Mouse (Mus musculus) heart, embryonic 10.5 days (tissue): ENCODE results near the gene Gm11938. TPM values are rescaled to one million over a fixed set of nuclear protein-coding genes. Genes with fewer than 3 reads are reported as not detected.

Source experiments
- DNase-seq: peaks from one replicate; pipeline ENCODE4 v3.0.0-alpha.2; 2017; ENCODE audit warnings: low spot score
- H3K27ac ChIP-seq: fragments of 300-500 bp; sonication (generic); 2 replicates; pipeline ENCODE4 v1.5.1; 2016; ENCODE audit warnings: mild to moderate bottlenecking
- H3K27me3 ChIP-seq: fragments of 300-500 bp; sonication (generic); 2 replicates; pipeline ENCODE4 v1.6.1; 2016; ENCODE audit warnings: mild to moderate bottlenecking; ENCODE audit not compliant: poor library complexity, insufficient read depth, severe bottlenecking
- H3K36me3 ChIP-seq: fragments of 300-500 bp; sonication (generic); 2 replicates; pipeline ENCODE4 v1.6.1; 2016; ENCODE audit warnings: mild to moderate bottlenecking, moderate library complexity
- H3K4me1 ChIP-seq: fragments of 300-500 bp; sonication (generic); 2 replicates; pipeline ENCODE4 v1.6.1; 2016; ENCODE audit warnings: mild to moderate bottlenecking
- H3K4me3 ChIP-seq: fragments of 300-500 bp; sonication (generic); 2 replicates; pipeline ENCODE4 v1.5.1; 2016; ENCODE audit warnings: mild to moderate bottlenecking, moderate library complexity
- H3K9me3 ChIP-seq: fragments of 300-500 bp; sonication (generic); 2 replicates; pipeline ENCODE4 v1.6.1; 2016; ENCODE audit warnings: mild to moderate bottlenecking, moderate library complexity
- WGBS: fragments of 180-500 bp; shearing (Covaris S2); methylation state at CpG from one replicate; pipeline ENCODE4 v1.1.7; 2016; 5-methylcytosine and 5-hydroxymethylcytosine counted together
- polyA plus RNA-seq: library from polyadenylated mRNA; unstranded; fragments of >200 nt; fragmentation: Nextera tagmentation; extraction: Ambion mirVana; gene quantifications from 2 replicates; pipeline ENCODE4 v1.2.1, GENCODE M21; 2016

The Gm11938 gene
- polyA plus RNA-seq, 1 experiment from 2014 or later, result not detected

DNA sequence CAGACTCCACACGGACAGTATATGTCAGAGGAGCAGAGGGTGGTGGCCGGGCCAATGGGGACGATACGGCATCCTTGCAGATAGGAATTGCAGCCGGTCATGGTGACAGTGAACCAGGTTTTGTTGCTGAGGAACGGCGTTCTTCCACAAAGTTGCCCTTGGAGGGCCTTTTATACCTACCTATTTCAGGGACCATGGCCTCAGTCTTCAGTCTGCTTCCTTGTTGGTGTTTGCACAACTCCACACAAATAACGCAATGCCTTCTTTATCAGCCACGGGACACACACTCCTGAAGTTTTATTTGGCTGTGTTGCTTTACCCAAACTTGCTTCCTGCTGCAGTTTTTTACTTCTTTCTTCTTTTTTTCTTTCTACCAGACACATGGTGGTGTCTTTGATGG is 43.7 kb downstream of the Gm11938 start, which contains the start of gene Gm11939:
Gene Gm11939 (minus strand): TSS at position 101 of the 400 bp plus-strand sequence.
- no peaks in the 10 kb centered on the region for H3K9me3 ChIP-seq
- H3K4me1 ChIP-seq, result no peaks in the 10 kb centered on the region
- 92% methylated on average over 9 of the region's 9 CpGs for WGBS
- no peak within 1 kb of the TSS for H3K27ac ChIP-seq
- no peaks in the 10 kb centered on the region for H3K27me3 ChIP-seq
- H3K4me3 ChIP-seq, result no peak within 1 kb of the TSS
- no peak for DNase-seq
- H3K36me3 ChIP-seq, result no peaks in the 10 kb centered on the region

DNA sequence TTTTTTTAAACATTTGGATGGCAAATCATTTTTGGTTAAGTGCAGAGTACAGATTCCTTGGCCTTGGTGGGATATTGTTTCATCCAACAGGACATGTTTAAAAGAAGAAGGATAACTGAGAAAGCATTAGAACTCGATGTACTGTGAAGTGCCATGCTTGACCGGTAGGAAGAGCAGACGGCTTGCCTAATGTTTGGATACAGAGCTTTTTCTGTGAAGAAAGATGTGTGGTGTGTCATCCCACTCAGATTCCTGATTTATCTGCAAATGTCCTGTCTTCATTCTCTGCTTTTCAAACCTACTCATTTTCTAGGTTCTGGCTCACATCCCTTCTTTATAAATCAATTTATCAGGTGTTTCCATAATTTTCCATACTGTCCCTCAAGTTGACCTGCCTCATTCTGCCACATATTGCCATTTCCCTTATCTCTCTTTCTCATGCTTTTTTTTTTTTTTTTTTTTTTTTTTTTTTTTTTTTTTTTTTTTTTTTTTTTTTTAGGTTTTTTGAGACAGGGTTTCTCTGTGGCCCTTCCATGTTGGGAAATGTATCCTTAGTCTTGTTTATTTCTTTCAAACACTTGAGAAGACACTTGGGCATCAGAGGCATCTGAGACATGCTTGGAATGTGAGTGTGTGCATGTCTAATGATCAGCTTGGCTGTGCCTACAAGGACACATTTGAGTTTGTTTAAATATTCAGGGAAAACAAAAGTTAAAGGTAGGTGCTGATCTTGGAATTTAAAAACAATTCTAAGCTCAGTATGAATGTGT is 44.9 kb downstream of the Gm11938 start:
- Histone ChIP-seq H3K9me3 (no peaks in the 10 kb centered on the region), H3K27ac (no peak overlapping the region), H3K27me3 (no peaks in the 10 kb centered on the region), H3K4me1 (no peaks in the 10 kb centered on the region), H3K4me3 (no peak overlapping the region), H3K36me3 (no peaks in the 10 kb centered on the region)
- DNase-seq, result no peak
- WGBS, result 75% methylated on average over 3 of the region's 3 CpGs

GRCm38 (mm10) chr11:99556753-99557152 is 46.4 kb downstream of the Gm11938 start, which contains the start of gene Krtap3-2:
TSS of gene Krtap3-2 (minus strand) at chr11:99556853.
- Histone ChIP-seq H3K4me1 (no peaks in the 10 kb centered on the region), H3K27ac (no peak within 1 kb of the TSS), H3K9me3 (no peaks in the 10 kb centered on the region), H3K27me3 (no peaks in the 10 kb centered on the region), H3K4me3 (no peak within 1 kb of the TSS), H3K36me3 (no peaks in the 10 kb centered on the region)
- WGBS, result 83% methylated on average over 1 of the region's 2 CpGs
- DNase-seq, result no peak

DNA sequence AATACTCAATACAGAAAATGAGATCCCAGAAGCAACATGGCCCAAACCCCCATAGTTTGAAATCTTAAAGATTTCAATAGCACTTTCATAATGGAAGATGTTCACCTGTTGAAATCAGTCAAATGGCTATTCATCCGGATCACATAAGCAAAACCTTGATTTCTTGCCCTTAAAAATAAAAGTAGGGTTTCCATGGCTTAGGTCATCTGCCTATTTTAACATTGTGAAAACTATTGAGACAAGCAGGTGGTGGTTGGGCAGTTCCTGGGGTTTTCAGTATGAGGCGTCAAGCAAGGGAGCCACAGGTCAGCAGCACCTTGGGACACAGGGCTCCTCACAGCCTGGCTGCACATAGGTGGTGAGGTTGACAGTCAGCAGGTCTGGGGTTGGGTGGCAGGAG is 46.9 kb downstream of the Gm11938 start:
- WGBS, result 75% methylated on average over 2 of the region's 2 CpGs
- Histone ChIP-seq H3K4me3 (no peak overlapping the region), H3K27me3 (no peaks in the 10 kb centered on the region), H3K4me1 (no peaks in the 10 kb centered on the region), H3K36me3 (no peaks in the 10 kb centered on the region), H3K9me3 (no peaks in the 10 kb centered on the region), H3K27ac (no peak overlapping the region)
- DNase-seq, result no peak

Other genes with a start within 250 kb of the Gm11938 start
- 0.20 and 0.39 TPM in 2 replicates for gene Krt28, start 228.4 kb downstream of the Gm11938 start, polyA plus RNA-seq
- 11.4 and 14.6 TPM in 2 replicates for gene Krt10, start 213.9 kb downstream of the Gm11938 start, polyA plus RNA-seq
- gene Krt12, start 181.0 kb downstream of the Gm11938 start, polyA plus RNA-seq, result not detected in 2 replicates
- gene Krt20, start 165.2 kb downstream of the Gm11938 start, polyA plus RNA-seq, result 6.6 and 9.5 TPM in 2 replicates
- gene Krt23, start 110.2 kb downstream of the Gm11938 start, polyA plus RNA-seq, result 0.15 and 0.38 TPM in 2 replicates
- not detected in 2 replicates for gene Krt39, start 82.0 kb downstream of the Gm11938 start, polyA plus RNA-seq
- gene Krt40, start 60.1 kb downstream of the Gm11938 start, polyA plus RNA-seq, result not detected in 2 replicates
- gene Krtap3-3, start 52.4 kb downstream of the Gm11938 start, polyA plus RNA-seq, result not detected in 2 replicates
- gene Krtap3-2, start 46.5 kb downstream of the Gm11938 start, polyA plus RNA-seq, result not detected in 2 replicates
- not detected in 2 replicates for gene Gm11939, start 43.8 kb downstream of the Gm11938 start, polyA plus RNA-seq
- gene Krtap3-1, start 36.7 kb downstream of the Gm11938 start, polyA plus RNA-seq, result not detected in 2 replicates
- not detected in 2 replicates for gene Krtap1-5, start 22.3 kb downstream of the Gm11938 start, polyA plus RNA-seq
- gene Krtap1-4, start 19.7 kb downstream of the Gm11938 start, polyA plus RNA-seq, result not detected in 2 replicates
- not detected in 2 replicates for gene Krtap1-3, start 12.0 kb downstream of the Gm11938 start, polyA plus RNA-seq
- not detected in 2 replicates for gene Krtap9-3, start 5.2 kb downstream of the Gm11938 start, polyA plus RNA-seq
- gene Gm11937, start 6.9 kb upstream of the Gm11938 start, polyA plus RNA-seq, result not detected in 2 replicates
- not detected in 2 replicates for gene Krtap2-4, start 11.5 kb upstream of the Gm11938 start, polyA plus RNA-seq
- gene Gm11562, start 17.1 kb upstream of the Gm11938 start, polyA plus RNA-seq, result not detected in 2 replicates
- gene Krtap4-1, start 24.9 kb upstream of the Gm11938 start, polyA plus RNA-seq, result not detected in 2 replicates
- gene Krtap4-2, start 31.8 kb upstream of the Gm11938 start, polyA plus RNA-seq, result not detected in 2 replicates
- not detected in 2 replicates for gene Krtap4-7, start 40.8 kb upstream of the Gm11938 start, polyA plus RNA-seq
- not detected in 2 replicates for gene Gm11555, start 46.9 kb upstream of the Gm11938 start, polyA plus RNA-seq
- gene Gm11563, start 55.7 kb upstream of the Gm11938 start, polyA plus RNA-seq, result not detected in 2 replicates
- gene Krtap4-6, start 62.7 kb upstream of the Gm11938 start, polyA plus RNA-seq, result not detected in 2 replicates
- gene Gm14190, start 87.4 kb upstream of the Gm11938 start, polyA plus RNA-seq, result not detected in 2 replicates
- gene Gm14180, start 131.0 kb upstream of the Gm11938 start, polyA plus RNA-seq, result not detected in 2 replicates
- not detected in 2 replicates for gene Gm11595, start 169.6 kb upstream of the Gm11938 start, polyA plus RNA-seq
- not detected in 2 replicates for gene Krtap4-8, start 177.4 kb upstream of the Gm11938 start, polyA plus RNA-seq
- gene Krtap4-9, start 181.9 kb upstream of the Gm11938 start, polyA plus RNA-seq, result not detected in 2 replicates
- not detected in 2 replicates for gene Gm11596, start 190.2 kb upstream of the Gm11938 start, polyA plus RNA-seq
- not detected in 2 replicates for gene Gm11569, start 195.6 kb upstream of the Gm11938 start, polyA plus RNA-seq
- not detected in 2 replicates for gene Gm11554, start 201.1 kb upstream of the Gm11938 start, polyA plus RNA-seq
- not detected in 2 replicates for gene Krtap4-13, start 206.6 kb upstream of the Gm11938 start, polyA plus RNA-seq
- not detected in 2 replicates for gene Gm11564, start 212.4 kb upstream of the Gm11938 start, polyA plus RNA-seq
- not detected in 2 replicates for gene 2300003K06Rik, start 234.8 kb upstream of the Gm11938 start, polyA plus RNA-seq
- not detected in 2 replicates for gene Krtap4-16, start 248.3 kb upstream of the Gm11938 start, polyA plus RNA-seq